Mouse (Mus musculus) layer of hippocampus, adult 8-10 months (tissue): ENCODE data around the gene Rps12. TPM values are rescaled to one million over a fixed set of nuclear protein-coding genes. Genes with fewer than 3 reads are reported as not detected.
"Not testable (repeated sequence)": the region's sequence is repeated elsewhere in the genome, so short reads cannot be mapped to it uniquely, and the experiment has no call there.

Source experiments
- DNase-seq, 2 experiments: peaks; one replicate each; pipeline ENCODE4 v3.0.0; 2022; ENCODE audit warnings: low spot score in 2 of 2
- total RNA-seq, 4 experiments: library from RNA; stranded (reverse); gene quantifications; 2 replicates each; pipeline ENCODE4 v1.2.4; 2022

The Rps12 gene
- total RNA-seq, 4 experiments from 2014 or later: 110 to 313 (median 237) TPM

GRCm38 (mm10) chr10:23786040-23786439 is 1.0 kb downstream of the Rps12 start:
- DNase-seq: no peak

- DNase-seq: not testable (repeated sequence)
Measured at GRCm38 (mm10) chr10:23785599-23785998, 1.5 kb downstream of the Rps12 start.

- no peak for DNase-seq
Measured at GRCm38 (mm10) chr10:23784121-23784520, 3.0 kb downstream of the Rps12 start.

GRCm38 (mm10) chr10:23783493-23783884 is 3.6 kb downstream of the Rps12 start:
- no peak for DNase-seq

GRCm38 (mm10) chr10:23782855-23783492 is 4.1 kb downstream of the Rps12 start:
- DNase-seq: no peak

- no peak for DNase-seq
Measured at GRCm38 (mm10) chr10:23781760-23782735, 5.0 kb downstream of the Rps12 start.

- DNase-seq: no peak
Measured at GRCm38 (mm10) chr10:23780539-23781275, 6.4 kb downstream of the Rps12 start.

- DNase-seq: no peak
Measured at GRCm38 (mm10) chr10:23777288-23777945, 9.7 kb downstream of the Rps12 start.

- no peak for DNase-seq
Measured at GRCm38 (mm10) chr10:23754166-23754565, 32.9 kb downstream of the Rps12 start.

Other genes with a start within 250 kb of the Rps12 start
- 10 to 100 TPM; 25.1 to 32.1 (median 29.6) TPM for gene Slc18b1, start 9.7 kb upstream of the Rps12 start, total RNA-seq
- gene Vnn3, start 64.2 kb upstream of the Rps12 start, total RNA-seq: under 1 TPM in 3 of 4 experiments, not detected in 1; 0.17 to 0.36 (median 0.35) TPM
- gene Vnn1, start 107.4 kb upstream of the Rps12 start, total RNA-seq: not detected
- not detected for gene Taar1, start 133.1 kb upstream of the Rps12 start, total RNA-seq
- gene Taar2, start 151.3 kb upstream of the Rps12 start, total RNA-seq: not detected
- gene Taar3, start 162.3 kb upstream of the Rps12 start, total RNA-seq: not detected
- gene Taar4, start 173.2 kb upstream of the Rps12 start, total RNA-seq: not detected
- gene Taar5, start 183.4 kb upstream of the Rps12 start, total RNA-seq: not detected
- gene Taar6, start 198.4 kb upstream of the Rps12 start, total RNA-seq: not detected
- gene Taar7a, start 206.2 kb upstream of the Rps12 start, total RNA-seq: not detected
- gene Taar7b, start 212.7 kb upstream of the Rps12 start, total RNA-seq: not detected
- not detected for gene Taar7d, start 239.9 kb upstream of the Rps12 start, total RNA-seq